Mouse (Mus musculus) midbrain, postnatal 0 days (tissue): ENCODE results near the gene Fbxo48. TPM values are rescaled to one million over a fixed set of nuclear protein-coding genes. Genes with fewer than 3 reads are reported as not detected.

Source experiments
- ATAC-seq: fragments of 200-750 bp; cut with Nextera tagmentation; 2 replicates; pipeline ENCODE4 v1.8.0; 2017; ENCODE audit warnings: moderate number of reproducible peaks, mild to moderate bottlenecking, moderate TSS enrichment, moderate library complexity; ENCODE audit not compliant: low FRiP score
- DNase-seq: peaks from one replicate; pipeline ENCODE4 v3.0.0-alpha.2; 2015; ENCODE audit warnings: low spot score
- H3K27ac ChIP-seq: fragments of 300-500 bp; sonication (generic); 2 replicates; pipeline ENCODE4 v1.5.1; 2014; ENCODE audit warnings: low read depth, mild to moderate bottlenecking, low read length, mixed read lengths
- H3K27me3 ChIP-seq: fragments of 300-500 bp; sonication (generic); 2 replicates; pipeline ENCODE4 v1.6.1; 2014; ENCODE audit warnings: low read length, control low read depth, mixed read lengths; ENCODE audit not compliant: insufficient read depth
- H3K36me3 ChIP-seq: fragments of 300-500 bp; sonication (generic); 2 replicates; pipeline ENCODE4 v1.6.1; 2014; ENCODE audit warnings: low read length, control low read depth, mixed read lengths; ENCODE audit not compliant: insufficient read depth
- H3K4me1 ChIP-seq: fragments of 300-500 bp; sonication (generic); 2 replicates; pipeline ENCODE4 v1.6.1; 2014; ENCODE audit warnings: mild to moderate bottlenecking, control low read depth, antibody characterized with exemption, low read length, mixed read lengths; ENCODE audit not compliant: insufficient read depth
- H3K4me2 ChIP-seq: fragments of 300-500 bp; sonication (generic); 2 replicates; pipeline ENCODE4 v1.6.1; 2014; ENCODE audit warnings: low read depth, mild to moderate bottlenecking, low read length, mixed read lengths; ENCODE audit not compliant: poor library complexity, severe bottlenecking
- H3K4me3 ChIP-seq: fragments of 300-500 bp; sonication (generic); 2 replicates; pipeline ENCODE4 v1.5.1; 2014; ENCODE audit warnings: low read depth, mild to moderate bottlenecking, low read length, moderate library complexity
- H3K9ac ChIP-seq: fragments of 300-500 bp; sonication (generic); replicated peaks from 2 replicates; pipeline ENCODE4 v1.6.1; 2014; ENCODE audit warnings: mild to moderate bottlenecking, low read length, moderate library complexity, mixed read lengths; ENCODE audit not compliant: poor library complexity, severe bottlenecking
- H3K9me3 ChIP-seq: fragments of 300-500 bp; sonication (generic); 2 replicates; pipeline ENCODE4 v1.6.1; 2016; ENCODE audit warnings: low read length, control low read depth
- CTCF ChIP-seq: IDR thresholded peaks from 2 replicates; pipeline ENCODE4 v1.5.1; 2016; ENCODE audit warnings: antibody characterized with exemption, mild to moderate bottlenecking
- WGBS: fragments of 180-500 bp; shearing (Covaris S2); extraction: QIAGEN DNeasy Blood & Tissue Kit; methylation state at CpG from one replicate; pipeline ENCODE4 v1.1.7; 2014; 5-methylcytosine and 5-hydroxymethylcytosine counted together
- polyA plus RNA-seq: library from polyadenylated mRNA; unstranded; fragments of >200 nt; fragmentation: Nextera tagmentation; extraction: Ambion mirVana; gene quantifications from 2 replicates; pipeline ENCODE4 v1.2.1, GENCODE M21; 2015
- total RNA-seq: library from RNA; depleted of rRNA; stranded (reverse); fragments of >200 nt; gene quantifications from 2 replicates; pipeline ENCODE4 v1.2.3, GENCODE M21; 2014

Fbxo48 gene
- total and polyA plus RNA-seq, 2 experiments from 2014 or later, result 0.19 to 0.99 TPM

- no peak overlapping the region for H3K4me2 ChIP-seq
- no peaks in the 10 kb centered on the region for H3K4me1 ChIP-seq
- 90% methylated on average over 4 of the region's 4 CpGs for WGBS
- H3K27me3 ChIP-seq, result no peaks in the 10 kb centered on the region
- no peaks in the 10 kb centered on the region for H3K9me3 ChIP-seq
- no peak overlapping the region for H3K4me3 ChIP-seq
- DNase-seq (no peak), ATAC-seq (no peak)
- peaks cover 6% of the 10 kb centered on the region; the same call in 1 of the 2 replicates for H3K36me3 ChIP-seq
- no peak overlapping the region for H3K9ac ChIP-seq
- no peak for TF ChIP-seq CTCF
- no peak overlapping the region for H3K27ac ChIP-seq
Measured at GRCm38 (mm10) chr11:16976937-16977336, 25.8 kb downstream of the Fbxo48 start.

DNA sequence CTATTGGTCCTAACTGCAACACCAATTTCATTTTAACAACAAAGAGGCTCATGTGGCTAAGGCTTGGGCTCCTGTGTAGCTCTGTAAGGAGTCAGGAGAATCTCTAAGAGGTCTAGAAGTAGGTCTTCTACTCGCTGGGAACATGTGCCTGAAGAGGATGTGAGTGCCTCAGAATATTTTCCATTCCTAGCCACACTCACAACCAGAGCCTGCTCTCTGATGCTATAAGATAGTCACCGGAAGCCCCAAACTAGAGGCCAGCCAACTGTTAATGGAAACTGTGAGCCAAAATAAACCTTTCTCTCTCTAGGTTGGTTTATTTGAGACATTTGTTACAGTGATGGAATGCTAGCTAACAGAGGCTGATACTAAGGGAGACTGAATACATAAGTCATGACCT is 26.4 kb downstream of the Fbxo48 start:
- H3K9ac ChIP-seq, result no peak overlapping the region
- no peak for ATAC-seq
- H3K36me3 ChIP-seq, result peaks cover 9% of the 10 kb centered on the region
- no peak for TF ChIP-seq CTCF
- no peak for DNase-seq
- no peaks in the 10 kb centered on the region for H3K9me3 ChIP-seq
- WGBS, result 80% methylated on average over 2 of the region's 2 CpGs
- no peak overlapping the region for H3K27ac ChIP-seq
- H3K4me2 ChIP-seq, result no peak overlapping the region
- no peaks in the 10 kb centered on the region for H3K4me1 ChIP-seq
- no peak overlapping the region for H3K4me3 ChIP-seq
- no peaks in the 10 kb centered on the region for H3K27me3 ChIP-seq

GRCm38 (mm10) chr11:16978161-16978707 is 27.1 kb downstream of the Fbxo48 start:
- no peak overlapping the region for H3K27ac ChIP-seq
- no peak overlapping the region for H3K9ac ChIP-seq
- DNase-seq (no peak), ATAC-seq (no peak)
- peaks cover 14% of the 10 kb centered on the region for H3K36me3 ChIP-seq
- no peaks in the 10 kb centered on the region for H3K9me3 ChIP-seq
- H3K4me2 ChIP-seq, result no peak overlapping the region
- TF ChIP-seq CTCF, result no peak
- WGBS, result 86% methylated on average over 5 of the region's 5 CpGs
- no peaks in the 10 kb centered on the region for H3K27me3 ChIP-seq
- no peaks in the 10 kb centered on the region for H3K4me1 ChIP-seq
- no peak overlapping the region for H3K4me3 ChIP-seq

DNA sequence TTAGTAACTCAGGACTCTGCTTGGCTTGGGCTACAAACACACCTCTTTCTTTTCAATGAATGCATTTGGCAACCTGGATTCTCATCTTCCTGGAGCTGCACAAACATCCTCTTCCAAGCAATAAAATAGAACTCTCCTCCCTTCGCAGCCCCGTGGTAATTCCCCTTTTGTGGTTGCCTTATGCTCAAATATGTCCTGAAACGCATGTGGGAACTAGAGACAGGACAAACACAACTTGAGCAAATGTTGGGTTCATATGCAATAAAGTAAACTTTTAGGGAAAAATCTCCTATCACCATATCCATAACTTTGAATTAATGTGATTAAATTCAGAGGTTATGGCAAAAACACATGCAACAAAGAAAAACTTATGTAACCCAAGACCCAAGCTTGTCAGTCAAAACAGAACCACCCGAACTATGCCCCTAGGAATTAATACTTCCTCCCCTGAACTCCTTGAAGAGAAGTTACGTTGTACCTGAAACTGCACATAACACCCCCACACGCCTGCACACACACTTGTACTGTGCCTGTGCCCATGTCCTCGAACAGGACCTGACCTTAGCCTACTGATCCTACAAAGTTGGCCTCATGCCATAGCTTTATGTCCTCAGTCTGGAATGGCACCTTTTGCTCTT is 35.5 kb downstream of the Fbxo48 start:
- Histone ChIP-seq H3K36me3 (peaks cover 24% of the 10 kb centered on the region), H3K4me1 (no peaks in the 10 kb centered on the region), H3K9ac (no peak overlapping the region), H3K27ac (no peak overlapping the region), H3K4me2 (no peak overlapping the region), H3K4me3 (no peak overlapping the region), H3K27me3 (no peaks in the 10 kb centered on the region), H3K9me3 (no peaks in the 10 kb centered on the region)
- ATAC-seq (no peak), DNase-seq (no peak)
- TF ChIP-seq CTCF, result no peak
- 91% methylated on average over 7 of the region's 7 CpGs for WGBS

DNA sequence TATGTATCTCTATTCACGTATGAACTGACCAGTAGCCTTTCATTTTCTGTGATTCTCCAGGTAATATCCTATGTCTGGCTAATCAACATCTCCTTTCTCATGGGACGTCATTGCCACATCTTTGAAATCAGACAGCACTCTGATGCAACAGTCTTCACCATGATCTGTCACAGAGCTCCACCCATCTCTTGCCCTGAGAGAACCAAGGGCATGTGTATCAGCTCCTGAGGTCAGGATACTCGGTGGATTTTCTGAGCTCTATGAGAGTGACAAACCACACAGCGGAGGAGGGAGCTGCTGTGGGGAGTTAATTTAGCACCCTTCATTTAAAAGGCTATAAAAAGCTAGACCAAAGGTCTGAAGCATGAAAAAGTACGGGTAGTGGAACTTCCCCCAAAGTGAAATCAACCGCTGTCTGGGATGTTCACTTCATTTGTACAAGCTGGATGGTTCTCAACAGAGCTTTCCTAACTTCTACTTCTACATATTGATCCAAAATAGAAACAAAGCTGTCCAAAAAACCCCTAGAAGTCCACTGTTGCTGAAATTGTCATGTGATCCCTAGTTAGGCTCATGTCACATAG is 36.7 kb downstream of the Fbxo48 start:
- no peak for TF ChIP-seq CTCF
- Histone ChIP-seq H3K4me3 (no peak overlapping the region), H3K9me3 (no peaks in the 10 kb centered on the region), H3K4me2 (no peak overlapping the region), H3K27me3 (no peaks in the 10 kb centered on the region), H3K27ac (no peak overlapping the region), H3K36me3 (peaks cover 19% of the 10 kb centered on the region), H3K9ac (no peak overlapping the region), H3K4me1 (no peaks in the 10 kb centered on the region)
- DNase-seq, result no peak
- WGBS, result 87% methylated on average over 6 of the region's 6 CpGs
- no peak for ATAC-seq

- DNase-seq, result no peak
- no peak for TF ChIP-seq CTCF
- WGBS, result 94% methylated on average over 5 of the region's 5 CpGs
- no peak overlapping the region for H3K9ac ChIP-seq
- no peaks in the 10 kb centered on the region for H3K9me3 ChIP-seq
- H3K4me1 ChIP-seq, result no peaks in the 10 kb centered on the region
- no peak overlapping the region for H3K4me2 ChIP-seq
- H3K4me3 ChIP-seq, result no peak overlapping the region
- peaks cover 24% of the 10 kb centered on the region for H3K36me3 ChIP-seq
- no peaks in the 10 kb centered on the region for H3K27me3 ChIP-seq
- H3K27ac ChIP-seq, result no peak overlapping the region
- no peak for ATAC-seq
Measured at GRCm38 (mm10) chr11:16989885-16990284, 38.7 kb downstream of the Fbxo48 start.
